Mouse (Mus musculus): Measurements from ENCODE around the gene Tmem11. TPM values are rescaled to one million over a fixed set of nuclear protein-coding genes. Genes with fewer than 3 reads are reported as not detected.
"Not testable (repeated sequence)": the region's sequence is repeated elsewhere in the genome, so short reads cannot be mapped to it uniquely, and the experiment has no call there.

Gene Tmem11
- polyA plus RNA-seq, 1 experiment from 2014 or later, result 55.9 TPM

DNA sequence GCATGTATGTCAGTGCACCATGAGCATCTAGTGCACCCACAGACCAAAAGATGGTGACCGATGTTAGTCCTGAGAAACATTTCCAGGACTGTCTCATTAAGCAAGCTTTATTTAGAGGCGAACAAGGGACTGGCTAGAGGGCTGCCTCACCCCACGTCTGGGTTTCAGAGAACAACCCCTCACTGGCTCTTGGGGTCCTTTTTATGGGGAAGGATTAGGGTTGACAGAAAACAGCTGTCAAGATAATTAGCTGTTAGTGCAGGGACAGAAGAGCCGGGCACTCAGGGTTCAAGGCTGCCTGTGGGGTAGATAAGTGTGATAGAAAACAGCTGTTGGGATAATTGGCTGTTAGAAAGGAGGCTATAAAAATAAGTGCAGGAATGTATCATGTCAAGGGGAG is 16.8 kb upstream of the Tmem11 start:
- H3K9ac ChIP-seq (ENCODE audit: low read depth, low read length), result no peak overlapping the region
- no peak for TF ChIP-seq CTCF (IDR thresholded peaks at IDR 0.05; ENCODE audit: low read depth)
- peak; percentile 61 for ATAC-seq (replicated peaks; ENCODE audit: low FRiP score, low read depth)
- 7% methylated on average over 4 of the region's 4 CpGs for WGBS
- DNase-seq (ENCODE audit: low spot score), result peak; percentile 81
- H3K4me1 ChIP-seq (replicated peaks; ENCODE audit: insufficient read depth, low read length), result 0 out of 2 replicates have a peak, but pooled peaks cover 4% of the 10 kb centered on the region
- H3K27ac ChIP-seq, result peak overlapping the region; percentile 25; the same call in 1 of the 2 replicates
- no peaks in the 10 kb centered on the region for H3K9me3 ChIP-seq (replicated peaks; ENCODE audit: low read length)
- no peak overlapping the region for H3K4me3 ChIP-seq (replicated peaks; ENCODE audit: low read depth, low read length)
- H3K4me2 ChIP-seq (ENCODE audit: low read length), result no peak overlapping the region
- no peaks in the 10 kb centered on the region for H3K27me3 ChIP-seq (ENCODE audit: insufficient read depth, low read length)
- no peaks in the 10 kb centered on the region for H3K36me3 ChIP-seq (ENCODE audit: insufficient read depth, low read length)

DNA sequence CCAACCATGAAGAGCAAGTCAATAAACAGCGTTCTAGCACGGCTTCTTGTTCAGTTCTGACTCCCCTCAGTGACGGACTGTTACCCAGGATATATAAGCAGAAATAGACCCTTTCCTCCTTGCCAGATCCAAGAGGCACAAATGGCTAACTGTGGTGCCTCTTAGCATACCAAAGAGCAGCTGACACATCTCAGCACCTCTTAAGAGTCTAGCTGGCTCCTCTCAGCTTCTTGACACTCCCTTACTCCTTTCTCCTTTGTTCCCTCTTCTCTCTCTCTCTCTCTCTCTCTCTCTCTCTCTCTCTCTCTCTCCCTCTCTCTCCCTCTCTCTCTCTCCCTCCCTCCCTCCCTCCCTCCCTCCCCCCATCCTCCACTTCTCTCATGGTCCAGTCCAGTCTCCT is 11.7 kb upstream of the Tmem11 start:
- Histone ChIP-seq H3K4me2 (ENCODE audit: low read length) (no peak overlapping the region), H3K9ac (ENCODE audit: low read depth, low read length) (no peak overlapping the region), H3K36me3 (ENCODE audit: insufficient read depth, low read length) (no peaks in the 10 kb centered on the region), H3K4me1 (replicated peaks; ENCODE audit: insufficient read depth, low read length) (0 out of 2 replicates have a peak, but pooled peaks cover 8% of the 10 kb centered on the region), H3K9me3 (replicated peaks; ENCODE audit: low read length) (no peaks in the 10 kb centered on the region), H3K27ac (no peak overlapping the region), H3K27me3 (ENCODE audit: insufficient read depth, low read length) (no peaks in the 10 kb centered on the region), H3K4me3 (replicated peaks; ENCODE audit: low read depth, low read length) (no peak overlapping the region)
- ATAC-seq (replicated peaks; ENCODE audit: low FRiP score, low read depth), result no peak
- TF ChIP-seq CTCF (IDR thresholded peaks at IDR 0.05; ENCODE audit: low read depth), result no peak
- 11% methylated on average over 3 of the region's 3 CpGs for WGBS
- DNase-seq (ENCODE audit: low spot score), result peak; percentile 6

DNA sequence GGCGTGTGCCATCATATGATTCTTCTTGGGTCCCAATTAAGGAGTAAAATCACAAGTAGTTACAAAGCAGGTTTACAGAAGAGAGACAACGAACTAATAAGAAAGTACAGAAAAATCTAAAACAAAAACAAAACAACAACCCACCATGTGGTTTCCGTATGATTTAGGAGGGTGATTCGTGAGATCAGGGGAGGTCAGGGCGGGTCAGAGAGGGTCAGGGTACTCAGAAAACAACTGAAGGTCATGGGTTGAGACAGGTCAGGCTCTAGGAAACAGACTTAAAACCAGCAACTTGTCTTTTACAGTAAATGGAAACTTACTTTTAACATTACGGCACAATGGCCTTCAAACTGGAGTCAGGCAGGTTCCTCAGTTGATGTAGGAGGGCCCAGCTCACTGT is 11.2 kb upstream of the Tmem11 start:
- H3K4me2 ChIP-seq (ENCODE audit: low read length), result no peak overlapping the region
- ATAC-seq (replicated peaks; ENCODE audit: low FRiP score, low read depth) (no peak), DNase-seq (ENCODE audit: low spot score) (no peak)
- no peak overlapping the region for H3K27ac ChIP-seq
- H3K9me3 ChIP-seq (replicated peaks; ENCODE audit: low read length), result no peaks in the 10 kb centered on the region
- no peak for TF ChIP-seq CTCF (IDR thresholded peaks at IDR 0.05; ENCODE audit: low read depth)
- no peaks in the 10 kb centered on the region for H3K27me3 ChIP-seq (ENCODE audit: insufficient read depth, low read length)
- H3K9ac ChIP-seq (ENCODE audit: low read depth, low read length), result no peak overlapping the region
- H3K4me3 ChIP-seq (replicated peaks; ENCODE audit: low read depth, low read length), result no peak overlapping the region
- 37% methylated on average over 6 of the region's 6 CpGs for WGBS
- 0 out of 2 replicates have a peak, but pooled peaks cover 6% of the 10 kb centered on the region for H3K4me1 ChIP-seq (replicated peaks; ENCODE audit: insufficient read depth, low read length)
- no peaks in the 10 kb centered on the region for H3K36me3 ChIP-seq (ENCODE audit: insufficient read depth, low read length)

DNA sequence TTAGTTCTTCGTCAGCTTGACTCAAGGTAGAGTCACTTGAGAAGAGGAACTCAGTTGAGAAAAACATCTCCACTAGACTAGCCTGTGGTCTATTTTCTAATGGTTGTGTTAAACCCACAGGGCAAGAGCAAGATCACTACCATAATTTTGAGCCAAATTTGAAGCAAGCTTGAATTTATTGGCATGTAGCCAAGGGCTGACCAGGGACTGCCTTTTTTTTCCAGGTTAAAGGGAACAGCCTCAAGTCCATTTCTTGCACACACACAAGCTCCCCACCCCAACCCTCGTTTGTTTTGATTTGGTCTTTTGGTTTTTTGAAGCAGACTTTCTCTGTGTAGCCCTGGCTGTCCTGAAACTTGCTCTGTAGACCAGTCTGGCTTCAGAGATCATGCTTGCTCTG is 10.8 kb upstream of the Tmem11 start:
- no peak overlapping the region for H3K27ac ChIP-seq
- WGBS, result 46% methylated on average over 2 of the region's 2 CpGs
- no peak for ATAC-seq (replicated peaks; ENCODE audit: low FRiP score, low read depth)

DNA sequence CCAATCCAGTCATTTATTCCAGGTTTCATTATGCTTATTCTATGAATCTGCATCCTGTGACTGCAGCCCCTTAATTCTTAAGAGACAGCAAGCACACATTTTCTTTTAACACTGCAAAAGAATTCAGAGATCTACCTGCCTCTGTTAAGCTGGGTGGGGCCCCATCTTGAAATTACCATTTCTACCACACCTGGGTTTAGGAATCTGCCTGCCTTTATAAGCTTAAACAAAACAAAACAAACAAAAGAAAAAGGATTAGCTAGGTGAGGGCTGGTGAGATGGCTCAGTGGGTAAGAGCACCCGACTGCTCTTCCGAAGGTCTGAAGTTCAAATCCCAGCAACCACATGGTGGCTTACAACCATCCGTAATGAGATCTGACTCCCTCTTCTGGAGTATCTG is 7.9 kb upstream of the Tmem11 start:
- ATAC-seq (replicated peaks; ENCODE audit: low FRiP score, low read depth); H3K36me3 ChIP-seq (ENCODE audit: insufficient read depth, low read length); H3K9ac ChIP-seq (ENCODE audit: low read depth, low read length); H3K4me3 ChIP-seq (replicated peaks; ENCODE audit: low read depth, low read length); H3K4me2 ChIP-seq (ENCODE audit: low read length); H3K27ac ChIP-seq; H3K9me3 ChIP-seq (replicated peaks; ENCODE audit: low read length); DNase-seq (ENCODE audit: low spot score); H3K4me1 ChIP-seq (replicated peaks; ENCODE audit: insufficient read depth, low read length); H3K27me3 ChIP-seq (ENCODE audit: insufficient read depth, low read length): not testable (repeated sequence)
- WGBS, result 86% methylated on average over 2 of the region's 3 CpGs

More for the DNA sequence above, 10.8 kb upstream of the Tmem11 start:
- no peak for TF ChIP-seq CTCF (IDR thresholded peaks at IDR 0.05; ENCODE audit: low read depth)
- Histone ChIP-seq H3K4me2 (ENCODE audit: low read length) (no peak overlapping the region), H3K9ac (ENCODE audit: low read depth, low read length) (no peak overlapping the region), H3K4me3 (replicated peaks; ENCODE audit: low read depth, low read length) (no peak overlapping the region), H3K9me3 (replicated peaks; ENCODE audit: low read length) (no peaks in the 10 kb centered on the region), H3K4me1 (replicated peaks; ENCODE audit: insufficient read depth, low read length) (0 out of 2 replicates have a peak, but pooled peaks cover 6% of the 10 kb centered on the region), H3K27me3 (ENCODE audit: insufficient read depth, low read length) (no peaks in the 10 kb centered on the region), H3K36me3 (ENCODE audit: insufficient read depth, low read length) (no peaks in the 10 kb centered on the region)
- DNase-seq (ENCODE audit: low spot score), result no peak

DNA sequence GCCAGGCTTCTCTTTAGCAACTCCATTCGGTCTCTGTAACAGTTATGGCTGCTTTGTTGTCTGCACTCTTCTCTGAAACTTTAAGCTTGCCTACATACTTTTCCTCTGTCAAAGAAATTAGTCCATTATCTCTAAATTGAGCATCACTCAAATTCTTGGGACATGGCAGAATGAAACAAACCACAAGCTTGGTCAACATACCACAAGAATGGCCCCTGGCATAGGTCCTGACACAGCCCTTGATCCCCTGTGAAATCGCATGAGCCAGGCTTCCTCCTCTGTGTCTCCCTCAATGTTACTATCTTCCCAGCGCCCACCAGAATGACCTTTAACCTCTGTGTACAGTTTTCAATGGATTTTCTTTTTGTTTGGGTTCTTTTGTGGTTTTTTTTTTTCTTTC is 3.3 kb upstream of the Tmem11 start:
- Histone ChIP-seq H3K4me3 (replicated peaks; ENCODE audit: low read depth, low read length) (no peak overlapping the region), H3K27ac (no peak overlapping the region), H3K36me3 (ENCODE audit: insufficient read depth, low read length) (no peaks in the 10 kb centered on the region), H3K4me1 (replicated peaks; ENCODE audit: insufficient read depth, low read length) (peaks cover 3% of the 10 kb centered on the region; the same call in 1 of the 2 replicates), H3K9me3 (replicated peaks; ENCODE audit: low read length) (no peaks in the 10 kb centered on the region), H3K9ac (ENCODE audit: low read depth, low read length) (no peak overlapping the region), H3K27me3 (ENCODE audit: insufficient read depth, low read length) (no peaks in the 10 kb centered on the region), H3K4me2 (ENCODE audit: low read length) (no peak overlapping the region)
- WGBS, result 82% methylated on average over 3 of the region's 3 CpGs
- TF ChIP-seq CTCF (IDR thresholded peaks at IDR 0.05; ENCODE audit: low read depth), result no peak
- ATAC-seq (replicated peaks; ENCODE audit: low FRiP score, low read depth), result no peak
- DNase-seq (ENCODE audit: low spot score), result no peak

DNA sequence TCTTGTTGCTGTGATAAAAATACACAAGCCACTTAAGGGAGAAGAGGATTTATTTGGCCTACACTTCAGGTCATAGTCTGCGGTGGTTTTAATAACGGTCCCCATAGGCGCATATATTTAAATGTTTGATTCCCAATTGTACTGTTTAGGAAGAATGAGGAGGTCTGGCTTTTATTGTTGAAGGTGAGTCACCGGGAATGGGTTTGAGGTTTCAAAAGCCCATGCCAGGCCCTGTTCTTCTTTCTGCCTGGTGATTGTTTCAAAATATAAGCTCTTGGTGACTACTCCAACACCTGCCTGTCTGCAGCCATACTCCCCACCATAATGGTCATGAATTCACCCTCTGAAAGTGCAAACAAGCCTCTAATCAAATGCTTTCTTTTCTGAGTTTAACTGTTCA is 1.5 kb upstream of the Tmem11 start:
- H3K27me3 ChIP-seq (ENCODE audit: insufficient read depth, low read length), result no peaks in the 10 kb centered on the region
- H3K36me3 ChIP-seq (ENCODE audit: insufficient read depth, low read length), result no peaks in the 10 kb centered on the region
- no peak overlapping the region for H3K4me2 ChIP-seq (ENCODE audit: low read length)
- H3K9me3 ChIP-seq (replicated peaks; ENCODE audit: low read length), result no peaks in the 10 kb centered on the region
- ATAC-seq (replicated peaks; ENCODE audit: low FRiP score, low read depth), result no peak
- TF ChIP-seq CTCF (IDR thresholded peaks at IDR 0.05; ENCODE audit: low read depth), result no peak
- H3K9ac ChIP-seq (ENCODE audit: low read depth, low read length), result no peak overlapping the region
- no peak overlapping the region for H3K27ac ChIP-seq
- H3K4me3 ChIP-seq (replicated peaks; ENCODE audit: low read depth, low read length), result no peak overlapping the region
- peaks cover 16% of the 10 kb centered on the region for H3K4me1 ChIP-seq (replicated peaks; ENCODE audit: insufficient read depth, low read length)
- no peak for DNase-seq (ENCODE audit: low spot score)
- 85% methylated on average over 4 of the region's 4 CpGs for WGBS
